Mouse (Mus musculus): ENCODE data around the gene Qk. TPM values are rescaled to one million over a fixed set of nuclear protein-coding genes. Genes with fewer than 3 reads are reported as not detected.

The Qk gene
- 253 and 270 TPM in 2 replicates for total RNA-seq (2021)
- long read RNA-seq, experiment 1, full-length matches to known transcripts = 58 of 79 reads
- long read RNA-seq, experiment 1, partial matches to known transcripts = 9 of 79 reads
- long read RNA-seq, experiment 1, other reads (novel, unspliced or antisense) = 12 of 79 reads
- long read RNA-seq, experiment 2, full-length matches to known transcripts = 56 of 67 reads
- long read RNA-seq, experiment 2, partial matches to known transcripts = 0 of 67 reads
- long read RNA-seq, experiment 2, other reads (novel, unspliced or antisense) = 11 of 67 reads

DNA sequence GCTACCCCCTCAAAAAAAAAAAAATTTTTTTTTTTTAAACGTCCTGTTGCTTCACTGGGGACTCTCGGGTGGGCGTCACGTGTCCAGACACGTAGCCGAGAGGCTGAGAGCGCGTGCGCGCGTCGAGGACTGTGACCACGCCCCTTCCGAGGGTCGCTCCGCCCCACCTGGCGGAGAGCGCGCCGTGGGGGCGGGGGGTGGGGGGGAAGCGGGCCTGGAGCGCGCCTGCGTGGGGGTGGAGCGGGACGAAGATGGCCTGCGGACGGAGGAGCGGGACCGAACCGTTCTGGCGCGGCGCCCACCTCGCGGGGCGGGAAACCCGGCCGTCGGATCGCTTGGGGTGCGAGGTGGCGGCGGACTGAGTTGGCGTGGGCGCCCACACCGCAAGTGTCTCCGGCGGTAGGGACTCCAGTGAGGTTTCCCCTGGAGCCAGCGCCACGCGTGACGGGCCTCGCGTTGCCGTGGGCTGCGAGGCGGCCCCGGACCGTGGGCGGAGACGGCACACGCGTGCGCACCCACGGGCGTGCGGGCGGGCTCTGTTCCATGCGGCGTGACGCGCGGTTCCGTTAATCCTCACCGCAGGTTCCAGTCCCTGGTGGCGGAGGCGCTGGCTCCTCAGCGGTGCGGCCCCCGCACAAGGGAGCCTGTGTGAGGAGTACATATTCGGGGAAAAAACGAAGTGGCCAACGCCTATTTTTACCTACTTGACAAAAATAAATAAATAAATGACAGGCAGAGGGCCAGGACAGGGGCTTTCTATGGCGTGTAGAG lies at the start of gene Qk:
TSS of gene Qk (minus strand) at position 170 of the 771 bp plus-strand sequence.
- peak; percentile 97 for DNase-seq

DNA sequence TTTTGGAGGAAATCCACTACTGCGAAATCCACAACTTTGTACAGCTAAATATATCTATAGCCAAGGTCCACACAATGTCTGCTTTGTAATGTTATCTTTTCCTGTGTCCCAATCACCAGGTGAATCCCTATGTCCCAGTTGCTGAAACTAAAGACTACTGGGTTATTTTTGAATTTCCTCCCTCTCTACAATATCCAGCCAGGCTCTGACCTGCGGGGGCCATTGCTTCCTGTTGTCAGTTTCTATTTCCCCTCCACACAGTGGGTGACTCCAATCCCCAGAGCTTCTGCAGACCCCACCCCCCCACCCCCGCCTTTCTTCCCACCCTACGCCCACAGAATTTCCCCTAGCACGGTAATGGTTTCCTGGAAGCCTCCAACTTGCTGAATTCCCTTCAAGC lies 47.4 kb upstream of the Qk start:
- DNase-seq = no peak

DNA sequence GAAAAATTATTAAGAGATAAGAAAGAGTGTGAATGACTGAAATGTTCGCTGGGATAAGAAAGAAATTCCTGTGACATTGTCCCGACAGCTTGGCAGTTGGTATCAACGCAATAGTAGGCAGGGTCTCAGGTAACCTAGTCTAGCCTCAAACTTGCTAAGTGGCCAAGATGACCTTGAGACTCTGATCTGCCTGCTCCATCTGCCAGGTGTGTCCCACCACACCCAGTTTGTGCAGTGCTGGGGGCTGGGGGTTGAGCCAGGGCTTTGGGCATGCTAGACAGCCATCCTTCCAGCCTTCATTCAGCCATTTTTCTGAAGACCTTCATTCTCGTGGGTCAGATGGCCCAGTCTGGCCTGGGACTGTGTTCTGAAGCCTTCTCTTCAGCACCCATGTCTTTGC lies 46.9 kb upstream of the Qk start:
- no peak for DNase-seq

DNA sequence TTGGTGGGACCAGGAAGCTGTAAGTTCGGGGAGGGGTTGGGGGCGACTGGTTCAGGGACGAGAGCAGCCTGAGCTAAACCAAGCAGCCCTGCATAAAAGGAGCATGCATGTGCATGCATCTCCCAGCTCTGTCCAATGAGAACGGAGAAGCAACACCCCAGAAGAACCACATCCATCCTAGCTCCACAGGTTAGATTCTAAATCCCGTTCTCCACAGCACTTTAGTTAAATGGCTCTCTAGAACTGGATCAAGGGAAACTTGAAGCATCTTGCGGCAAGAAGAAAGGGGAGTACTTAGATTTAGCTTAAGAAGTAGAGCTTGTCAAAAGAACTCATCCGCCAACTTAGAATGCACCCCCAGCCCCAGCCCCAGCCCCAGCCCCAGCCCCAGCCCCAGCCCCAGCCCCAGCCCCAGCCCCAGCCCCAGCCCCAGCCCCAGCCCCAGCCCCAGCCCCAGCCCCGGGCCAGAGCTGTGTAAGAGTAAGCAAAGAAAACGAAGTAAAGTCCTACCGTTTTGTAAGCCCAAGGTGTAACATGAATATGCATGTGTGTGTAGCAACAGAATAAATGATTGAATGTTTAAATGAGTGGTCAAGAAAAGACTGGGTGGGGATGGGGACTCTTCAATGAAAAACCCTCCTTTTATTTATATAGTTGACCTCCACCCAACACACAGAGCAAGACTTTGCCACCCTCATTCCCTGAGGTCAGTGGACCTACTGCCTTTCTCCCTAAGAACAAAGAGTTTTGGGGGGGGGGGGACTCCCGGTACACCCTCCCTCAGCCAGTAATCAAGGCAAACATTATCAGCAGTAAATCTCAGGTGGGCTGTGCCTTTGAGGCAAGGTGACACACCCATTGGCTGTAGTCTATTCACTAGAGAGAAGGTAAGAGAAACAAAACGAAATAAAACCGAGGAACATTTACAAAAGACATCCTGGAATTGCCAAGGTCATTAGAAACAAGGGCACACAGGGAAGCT lies 46.1 kb upstream of the Qk start:
- DNase-seq = no peak

DNA sequence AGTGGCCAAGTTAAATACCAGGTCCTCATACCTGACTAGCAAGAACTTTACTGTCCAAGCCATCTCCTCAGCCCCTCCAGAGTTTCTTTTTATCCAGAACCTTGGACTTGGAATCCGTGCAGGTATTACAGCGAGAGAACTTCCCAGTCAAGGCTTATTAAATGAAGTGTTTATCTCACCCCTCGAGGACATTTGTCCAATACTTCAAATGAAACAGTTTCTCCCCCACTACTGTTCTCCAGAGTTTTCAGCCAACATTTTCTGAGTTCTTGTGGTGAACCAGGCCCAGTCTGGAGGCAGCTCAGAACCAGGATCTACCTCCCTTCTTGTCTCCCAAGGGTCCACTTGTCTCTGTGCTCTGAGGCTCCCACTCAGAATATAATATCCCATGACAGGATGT lies 43.5 kb upstream of the Qk start:
- DNase-seq = no peak

DNA sequence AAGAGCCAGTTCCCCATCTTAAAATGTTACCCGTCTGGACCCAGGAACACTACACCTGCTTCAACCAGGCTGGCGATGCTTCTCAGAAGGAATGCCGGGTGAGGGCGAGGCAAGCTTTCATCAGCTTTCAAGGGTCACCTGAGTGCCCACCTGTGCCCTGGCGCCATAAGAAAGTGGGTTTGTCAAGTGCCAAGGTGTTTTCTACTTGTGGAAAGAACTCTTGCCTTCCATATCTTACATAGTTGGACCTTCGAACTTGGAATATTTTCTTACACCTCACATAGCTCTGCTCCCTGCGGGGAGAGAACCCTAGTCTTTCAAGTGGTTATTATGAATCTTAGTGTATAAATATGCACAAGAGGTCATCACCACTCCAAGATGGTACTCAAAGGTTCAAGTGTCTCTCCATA lies 42.2 kb upstream of the Qk start:
- DNase-seq = no peak

DNA sequence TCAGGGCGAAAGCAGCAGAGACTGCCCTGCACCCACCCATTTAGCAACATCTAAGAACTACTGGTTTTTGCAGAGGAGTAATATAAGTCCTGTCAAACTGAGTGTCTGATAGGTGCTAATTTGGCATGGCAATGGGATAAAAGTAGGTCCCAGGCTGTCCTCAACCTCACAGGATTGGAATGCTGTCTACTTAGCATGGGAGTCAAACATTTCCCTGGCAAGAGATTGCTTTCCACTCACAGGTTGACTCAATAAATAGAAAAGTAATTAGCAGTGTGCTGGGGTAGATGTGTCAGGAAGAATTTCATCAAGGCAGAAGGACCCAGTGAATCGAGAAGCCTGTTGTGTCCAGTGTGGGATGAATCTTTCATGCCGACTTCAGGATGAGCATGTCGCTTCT lies 41.1 kb upstream of the Qk start:
- DNase-seq = no peak

DNA sequence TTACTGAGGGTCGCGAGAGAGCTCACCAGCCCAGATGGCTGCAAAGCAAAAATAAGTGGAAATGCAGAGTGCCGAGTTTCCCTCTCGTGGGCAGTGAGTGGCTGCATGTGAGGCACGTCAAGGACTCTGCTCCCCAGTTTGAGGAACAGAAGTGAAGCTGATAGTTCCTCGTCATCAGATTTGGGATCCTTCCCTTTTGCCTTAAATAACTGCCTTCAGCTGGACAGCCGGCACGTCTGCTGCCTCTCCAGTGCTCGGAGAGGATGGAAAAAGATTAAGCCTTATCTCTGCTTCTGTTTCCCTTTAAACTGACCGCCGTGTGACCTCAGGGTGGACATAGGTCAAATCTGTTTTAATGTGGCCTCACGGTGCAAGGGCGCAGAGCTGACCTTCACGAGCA lies 39.8 kb upstream of the Qk start:
- peak; percentile 40 for DNase-seq

DNA sequence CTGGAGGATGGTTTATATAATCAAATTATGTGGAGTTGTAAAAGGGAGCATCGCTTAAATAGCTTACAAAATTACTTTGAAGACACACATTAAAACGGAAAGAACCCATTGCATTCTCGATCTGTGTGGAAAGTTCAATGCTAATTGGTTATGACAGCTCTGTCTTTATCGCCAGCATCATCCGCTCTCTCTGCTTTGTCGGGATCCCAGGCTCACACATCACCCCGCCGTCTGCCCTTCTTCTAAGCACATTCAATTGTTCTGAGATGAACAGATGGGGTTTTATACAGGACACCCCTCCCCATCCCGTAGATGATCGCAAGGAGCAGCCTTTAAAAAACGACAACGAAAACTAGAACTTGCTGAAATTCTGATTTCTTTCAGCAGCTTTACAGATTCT lies 37.7 kb upstream of the Qk start:
- no peak for DNase-seq

DNA sequence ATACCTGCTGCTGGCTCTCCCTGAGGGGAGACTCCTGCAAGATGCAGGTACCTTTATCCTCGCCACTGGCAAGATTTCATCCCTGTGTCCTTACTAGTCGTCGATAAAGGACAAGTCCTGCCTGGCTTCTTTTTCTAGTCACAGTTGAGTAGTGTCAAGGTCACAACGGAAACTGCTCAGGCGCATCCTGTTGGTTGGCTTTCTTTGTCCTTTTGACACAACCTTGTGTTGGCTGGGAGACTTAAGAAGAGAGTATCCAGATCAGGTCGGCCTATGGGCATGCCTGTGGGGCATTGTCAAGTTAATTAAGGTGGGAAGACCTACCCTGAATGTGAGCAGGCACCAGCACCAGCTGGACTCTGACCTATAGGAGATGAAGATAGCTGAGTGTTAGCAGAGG lies 36.6 kb upstream of the Qk start:
- DNase-seq = no peak

DNA sequence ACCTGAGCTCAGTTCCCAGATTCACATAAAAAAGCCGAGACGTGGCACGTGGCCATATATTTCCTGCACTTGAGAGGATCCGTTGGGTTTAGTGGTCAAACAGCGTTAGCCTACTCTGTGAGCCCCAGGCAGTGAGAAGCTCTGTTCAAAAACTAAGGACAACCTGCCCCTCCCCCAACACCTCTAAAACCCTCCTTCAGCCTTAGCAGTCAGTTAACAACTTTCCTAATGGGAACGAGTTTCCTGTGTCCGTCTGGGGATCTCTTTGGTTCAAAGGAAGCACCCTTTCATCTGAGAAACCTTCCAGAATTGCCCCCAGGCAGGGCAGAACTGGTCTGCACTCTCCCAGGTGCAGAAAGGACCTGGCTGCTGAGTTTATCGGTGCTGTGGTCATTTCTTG lies 36.1 kb upstream of the Qk start:
- DNase-seq = no peak

DNA sequence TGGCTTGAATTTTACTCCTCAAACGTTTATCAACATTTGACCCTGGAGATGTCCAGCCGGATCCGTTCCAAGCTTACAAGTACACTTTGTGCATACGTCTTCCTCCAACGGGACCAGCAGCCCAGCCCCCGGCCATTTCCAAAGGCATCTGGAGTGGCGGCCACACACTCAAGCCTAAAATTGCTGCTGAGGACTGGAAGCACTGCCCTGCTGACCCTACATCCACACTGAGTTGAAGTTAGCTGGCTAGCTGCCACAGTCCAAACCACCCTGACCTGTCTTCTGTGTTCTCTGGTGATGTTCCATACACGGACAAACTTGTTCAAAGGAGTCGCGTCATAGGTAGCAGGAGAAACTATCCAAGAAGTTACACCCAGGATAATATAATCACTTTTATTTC lies 18.6 kb upstream of the Qk start:
- peak; percentile 23 for DNase-seq

DNA sequence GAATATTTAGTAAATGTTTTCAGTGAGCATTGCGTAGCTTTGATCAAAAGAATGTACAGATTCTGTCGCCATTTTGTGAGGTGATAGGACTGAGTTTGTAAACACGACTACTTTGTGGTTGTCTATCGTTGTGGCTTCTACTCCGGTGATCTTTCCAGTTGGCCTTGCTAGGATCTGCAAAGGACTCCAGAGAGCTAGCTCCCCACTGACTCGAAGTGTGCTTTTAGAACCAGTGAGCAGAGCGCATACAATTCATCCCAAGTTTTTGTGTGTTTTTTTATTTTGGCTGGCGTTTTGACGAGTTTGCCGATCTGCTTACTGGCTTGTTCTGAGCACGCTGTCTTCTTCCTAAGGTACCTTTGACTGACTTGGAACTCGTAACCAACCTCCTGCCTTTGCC lies 16.9 kb upstream of the Qk start:
- DNase-seq = no peak

DNA sequence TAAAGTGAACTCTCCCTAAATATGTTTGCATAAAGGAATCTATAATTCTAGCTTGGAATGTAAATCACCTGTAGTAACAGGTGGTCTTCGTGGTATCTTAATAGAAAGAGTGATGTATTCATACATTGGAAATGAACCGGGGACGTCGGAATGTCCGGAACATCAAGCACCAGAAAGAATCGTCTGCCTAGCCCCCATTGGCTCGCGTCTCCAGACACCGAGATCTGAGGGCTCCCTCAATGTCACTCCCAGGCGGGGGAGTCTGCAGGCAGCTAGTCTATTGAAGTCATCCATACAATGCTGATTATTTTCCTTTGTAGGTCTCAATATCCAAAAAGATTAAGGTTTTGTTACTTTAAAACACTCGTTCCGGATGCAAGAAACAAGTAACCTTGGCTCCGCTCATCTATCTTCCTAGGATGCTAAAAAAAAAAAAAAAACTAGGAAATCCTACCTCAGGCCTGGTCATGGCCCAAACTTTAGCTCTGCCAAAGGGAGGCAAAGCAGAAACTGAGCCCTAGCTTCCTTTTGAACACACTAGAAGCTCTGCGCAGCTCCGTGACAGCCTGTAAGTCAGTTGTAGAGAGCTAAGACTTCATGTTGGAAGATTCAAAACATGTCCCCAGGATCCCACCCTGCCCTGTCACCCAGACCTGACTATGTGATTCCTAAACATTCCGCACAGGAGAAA lies 16.3 kb upstream of the Qk start:
- DNase-seq = peak; percentile 69

DNA sequence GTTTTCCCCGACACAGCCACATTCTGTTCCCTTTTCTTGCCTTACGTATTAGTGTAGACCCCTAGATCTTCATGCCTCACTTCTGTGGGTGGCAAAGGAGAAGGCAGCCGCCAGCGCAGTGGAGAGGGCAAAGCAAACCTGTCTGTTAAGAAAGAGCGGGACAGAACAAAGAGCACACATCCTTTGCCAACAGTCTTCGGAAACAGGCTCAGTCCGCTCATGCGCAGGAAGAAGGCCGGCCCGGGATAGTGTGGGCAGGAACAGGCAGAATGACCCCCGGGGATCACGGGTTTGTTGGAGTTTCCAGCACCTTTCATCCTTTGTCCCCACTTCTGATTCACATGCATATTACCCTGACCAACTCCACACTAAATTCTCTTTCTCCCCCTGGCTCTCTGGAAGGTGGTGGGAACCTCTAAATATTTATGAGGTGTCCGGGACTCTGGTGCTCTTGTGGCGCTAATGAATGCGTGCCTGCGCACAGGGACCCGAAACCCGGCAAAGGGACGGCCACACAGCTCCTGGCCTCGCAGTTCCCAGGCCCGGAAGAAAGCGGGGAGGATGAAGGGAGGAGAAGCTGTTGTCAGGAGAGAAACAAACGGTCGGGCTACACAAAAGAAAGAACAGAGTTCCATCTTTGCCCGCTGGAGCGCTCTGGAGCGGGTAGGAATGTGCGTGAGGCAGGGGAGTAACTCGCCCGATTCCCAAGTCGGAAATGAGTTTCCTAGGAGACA lies 15.5 kb upstream of the Qk start:
- DNase-seq = peak; percentile 87

DNA sequence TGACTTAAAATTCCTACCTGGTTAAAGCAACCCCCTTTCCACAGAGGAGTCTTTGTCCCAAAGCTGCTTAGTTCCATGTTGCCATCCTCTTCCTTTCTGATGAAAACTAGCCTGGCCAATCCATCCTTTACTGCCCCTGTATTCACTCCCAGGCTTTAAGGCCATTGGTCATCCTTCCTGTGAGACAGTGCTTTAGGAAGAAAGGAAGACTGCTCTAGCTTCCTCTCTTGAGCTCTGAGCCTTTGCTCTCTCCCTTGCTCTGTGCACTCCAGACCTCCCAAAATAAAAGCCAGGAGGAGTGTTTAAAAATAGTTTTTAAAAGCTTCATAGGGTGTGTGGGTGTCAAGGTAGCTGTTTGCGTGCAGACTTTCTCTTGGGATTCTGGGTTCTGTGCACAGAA lies 14.8 kb upstream of the Qk start:
- DNase-seq = no peak

DNA sequence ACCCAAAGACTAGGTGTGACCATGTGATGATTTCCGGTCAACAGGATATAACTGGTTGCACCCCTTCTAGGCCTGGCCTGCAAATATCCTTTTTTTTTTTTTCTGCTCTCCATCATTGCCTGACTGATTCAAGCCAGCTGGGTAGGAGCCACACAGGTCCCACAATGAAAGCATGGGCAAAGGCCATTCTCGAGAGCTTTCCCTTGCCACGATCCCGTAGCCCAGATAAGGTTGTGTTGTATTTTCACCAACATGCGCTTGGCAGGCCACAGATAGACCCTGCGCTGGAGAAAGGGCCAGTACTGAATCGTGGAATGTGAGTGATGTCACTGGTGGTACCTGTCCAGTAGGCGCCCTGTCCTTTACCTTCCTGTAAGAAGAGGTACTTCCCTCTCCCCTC lies 13.7 kb upstream of the Qk start:
- DNase-seq = no peak

DNA sequence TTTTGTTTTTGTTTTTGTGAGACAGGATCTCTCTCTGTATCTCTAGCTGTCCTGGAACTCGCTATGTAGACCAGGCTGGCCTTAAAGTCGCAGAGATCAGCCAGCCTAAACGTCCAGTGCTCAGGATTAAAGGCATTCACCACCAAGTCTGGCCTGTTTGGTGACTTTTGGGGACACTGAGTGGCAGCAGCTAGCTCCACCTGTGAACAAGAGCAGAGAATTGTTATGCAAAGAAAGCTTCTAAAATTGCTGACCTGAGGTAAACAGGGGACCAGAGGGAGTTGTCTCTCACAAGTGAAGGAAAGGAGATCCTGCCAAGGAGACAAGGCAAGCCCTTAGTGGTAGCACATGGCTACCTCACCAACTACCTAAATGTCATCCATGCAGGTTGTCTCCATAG lies 12.5 kb upstream of the Qk start:
- DNase-seq = no peak

DNA sequence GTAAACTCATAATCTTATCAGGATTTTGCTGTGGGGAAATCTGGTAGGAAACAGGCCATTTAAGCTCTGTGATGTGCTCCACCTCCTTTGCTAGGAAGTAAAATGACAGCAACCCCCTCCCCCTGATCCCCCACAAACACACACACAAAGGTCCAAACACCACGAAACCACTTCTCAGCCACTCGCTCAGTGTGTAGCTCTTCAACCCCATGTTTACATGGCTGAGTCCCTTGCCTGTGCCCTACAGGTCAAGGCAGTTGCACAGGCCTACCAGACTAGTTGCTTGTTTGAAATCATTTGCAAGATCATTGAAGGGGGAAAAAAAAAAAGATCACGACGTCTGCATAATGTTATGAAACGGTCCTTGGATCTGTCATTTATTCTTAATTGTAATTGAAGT lies 9.8 kb upstream of the Qk start:
- DNase-seq = no peak

DNA sequence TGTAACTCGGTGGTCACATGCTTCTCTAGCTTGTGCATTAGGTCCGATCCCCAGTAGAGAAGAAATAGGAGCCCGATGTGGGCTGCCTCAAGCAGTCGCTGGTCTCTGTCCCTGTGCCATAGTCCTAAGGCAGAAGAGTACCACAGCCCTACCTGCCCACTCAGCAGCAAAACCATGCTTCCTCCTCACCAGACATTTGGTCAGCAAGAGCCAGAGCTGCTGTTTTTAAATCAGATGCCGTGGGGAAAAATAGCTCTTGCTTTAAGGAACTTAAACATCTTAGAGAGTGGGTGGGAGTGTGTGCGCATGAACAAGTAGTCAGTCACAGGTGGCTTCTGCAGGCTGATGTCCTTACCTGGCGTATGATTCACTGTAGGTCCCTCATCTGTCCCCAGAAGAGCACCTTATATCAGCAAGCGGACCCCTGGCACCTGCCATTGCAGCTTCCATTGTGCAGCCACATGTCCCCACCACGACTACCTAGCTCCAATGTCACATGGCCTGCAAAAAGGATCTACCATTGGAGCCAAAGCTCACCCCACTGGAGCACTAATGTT lies 9.0 kb upstream of the Qk start:
- DNase-seq = no peak

DNA sequence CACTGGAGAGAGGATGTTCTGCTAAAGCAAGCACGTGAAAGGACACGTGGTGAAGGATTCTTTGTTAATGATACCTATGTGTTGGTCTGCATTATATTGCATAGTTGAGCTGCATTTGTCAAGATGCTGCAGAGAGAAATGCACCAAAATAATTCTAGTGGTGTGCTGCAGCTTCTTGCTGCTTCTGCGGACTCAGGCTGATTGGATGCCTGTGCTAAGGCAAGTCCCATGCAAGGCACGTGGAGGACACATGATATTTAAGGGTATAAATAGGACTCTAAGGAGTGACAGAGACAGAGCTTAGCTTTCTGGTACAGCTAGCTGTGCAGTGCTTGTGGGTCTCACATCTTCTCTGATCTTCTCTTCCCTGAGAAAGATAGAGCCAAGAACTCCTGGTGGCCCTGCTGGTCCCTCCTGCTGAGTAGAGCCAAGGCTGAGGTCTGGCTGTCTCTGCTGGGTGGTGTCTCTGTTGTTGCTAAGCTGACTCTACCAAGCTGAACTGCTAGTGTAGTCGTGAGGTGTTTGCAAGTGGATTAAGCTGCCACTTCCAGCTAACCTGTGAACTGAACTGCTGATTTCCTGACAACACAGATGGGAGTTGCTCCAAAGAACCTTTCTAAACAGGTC lies 8.0 kb upstream of the Qk start:
- no peak for DNase-seq
